Mouse (Mus musculus): ENCODE measurements at regions not wholly inside any gene's neighbourhood (a gene's known extent, or its start where the extent isn't known, plus 50 kb on each side); places are given as distances from the start of the nearest gene placed in this dataset.

DNA sequence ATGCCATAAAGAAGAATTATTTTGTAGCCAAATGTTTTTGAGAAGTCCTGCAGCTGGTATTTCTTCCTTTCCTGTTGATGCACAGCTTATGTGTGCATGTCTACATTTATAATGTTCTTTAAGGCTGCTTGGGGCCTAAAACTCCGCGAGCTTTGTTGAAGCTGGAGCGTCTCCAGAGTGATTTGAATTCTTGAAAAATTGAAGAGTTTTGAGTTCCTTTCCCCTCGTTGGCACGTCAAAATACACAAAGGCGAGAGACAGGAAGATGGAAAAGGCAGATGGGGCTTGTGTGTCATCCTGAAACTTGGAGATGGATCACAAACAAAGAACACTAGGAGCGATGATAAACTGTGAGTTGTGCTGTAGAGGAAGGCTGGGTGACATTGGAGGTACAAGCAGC, 246.2 kb upstream of the Eef2kmt start:
- Histone ChIP-seq H3K27me3 (ENCODE audit: insufficient read depth, low read length) (no peaks in the 10 kb centered on the region), H3K9me3 (replicated peaks) (peaks cover 47% of the 10 kb centered on the region), H3K4me3 (ENCODE audit: low read depth, low read length) (no peak overlapping the region), H3K4me1 (ENCODE audit: insufficient read depth, low read depth, low read length) (no peaks in the 10 kb centered on the region), H3K36me3 (replicated peaks) (no peaks in the 10 kb centered on the region)
- DNase-seq (ENCODE audit: low spot score) (no peak), ATAC-seq (ENCODE audit: extremely low read depth, insufficient number of reproducible peaks, low FRiP score, poor library complexity, severe bottlenecking) (no peak)
- TF ChIP-seq TAL1 (conservative IDR thresholded peaks at IDR 0.05; ENCODE audit: low read depth, low read length): no peak
- TF ChIP-seq GATA1 (IDR thresholded peaks at IDR 0.05; ENCODE audit: borderline replicate concordance, low read length): no peak
- TF ChIP-seq GATA2 (IDR thresholded peaks at IDR 0.05; ENCODE audit: borderline replicate concordance, low read depth, low read length): no peak
- no peak for TF ChIP-seq POLR2AphosphoS5 (IDR thresholded peaks at IDR 0.05; ENCODE audit: insufficient replicate concordance, low read depth, low read length)
- no peak for TF ChIP-seq CTCF (IDR thresholded peaks at IDR 0.05; ENCODE audit: low read depth, low read length)

- Histone ChIP-seq H3K27me3 (ENCODE audit: insufficient read depth, low read length) (no peaks in the 10 kb centered on the region), H3K4me3 (ENCODE audit: low read depth, low read length) (no peak overlapping the region), H3K36me3 (replicated peaks) (no peaks in the 10 kb centered on the region), H3K9me3 (replicated peaks) (peaks cover 33% of the 10 kb centered on the region), H3K4me1 (ENCODE audit: insufficient read depth, low read depth, low read length) (no peaks in the 10 kb centered on the region)
- ATAC-seq (ENCODE audit: extremely low read depth, insufficient number of reproducible peaks, low FRiP score, poor library complexity, severe bottlenecking): no peak
- TF ChIP-seq GATA1 (IDR thresholded peaks at IDR 0.05; ENCODE audit: borderline replicate concordance, low read length) (no peak), POLR2AphosphoS5 (IDR thresholded peaks at IDR 0.05; ENCODE audit: insufficient replicate concordance, low read depth, low read length) (no peak), CTCF (IDR thresholded peaks at IDR 0.05; ENCODE audit: low read depth, low read length) (no peak), GATA2 (IDR thresholded peaks at IDR 0.05; ENCODE audit: borderline replicate concordance, low read depth, low read length) (no peak), TAL1 (conservative IDR thresholded peaks at IDR 0.05; ENCODE audit: low read depth, low read length) (no peak)
- no peak for DNase-seq (ENCODE audit: low spot score)
Observed at GRCm38 (mm10) chr16:5496051-5496685, 240.4 kb upstream of the Eef2kmt start.

DNA sequence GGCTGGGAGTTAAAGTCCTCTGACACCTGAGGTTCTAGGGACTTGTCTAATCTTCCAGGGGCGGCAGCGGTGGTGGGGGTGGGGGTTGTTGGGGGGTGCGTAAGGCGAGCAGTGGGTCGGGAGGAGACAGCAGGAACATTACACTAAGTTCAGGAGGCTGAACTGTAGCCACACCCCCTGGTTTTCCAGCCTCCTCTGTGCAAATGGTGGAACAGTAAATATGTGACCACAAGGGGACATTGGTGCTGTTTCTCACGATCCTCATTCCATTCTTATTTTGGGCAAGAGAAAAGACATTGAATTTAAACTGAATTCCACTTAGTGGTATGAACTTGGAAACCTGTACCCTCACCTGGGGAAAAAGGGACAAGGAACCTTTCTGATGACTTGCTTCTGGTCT, 237.6 kb upstream of the Eef2kmt start:
- no peak overlapping the region for H3K4me3 ChIP-seq (ENCODE audit: low read depth, low read length)
- H3K9me3 ChIP-seq (replicated peaks): peaks cover 16% of the 10 kb centered on the region
- ATAC-seq (ENCODE audit: extremely low read depth, insufficient number of reproducible peaks, low FRiP score, poor library complexity, severe bottlenecking) (no peak), DNase-seq (ENCODE audit: low spot score) (no peak)
- H3K27me3 ChIP-seq (ENCODE audit: insufficient read depth, low read length): no peaks in the 10 kb centered on the region
- TF ChIP-seq CTCF (IDR thresholded peaks at IDR 0.05; ENCODE audit: low read depth, low read length) (no peak), GATA1 (IDR thresholded peaks at IDR 0.05; ENCODE audit: borderline replicate concordance, low read length) (no peak)
- H3K4me1 ChIP-seq (ENCODE audit: insufficient read depth, low read depth, low read length): no peaks in the 10 kb centered on the region
- no peaks in the 10 kb centered on the region for H3K36me3 ChIP-seq (replicated peaks)

GRCm38 (mm10) chr16:5487259-5487658, 231.5 kb upstream of the Eef2kmt start:
- H3K36me3 ChIP-seq (replicated peaks): no peaks in the 10 kb centered on the region
- no peak overlapping the region for H3K4me3 ChIP-seq (ENCODE audit: low read depth, low read length)
- H3K4me1 ChIP-seq (ENCODE audit: insufficient read depth, low read depth, low read length): no peaks in the 10 kb centered on the region
- H3K27me3 ChIP-seq (ENCODE audit: insufficient read depth, low read length): peaks cover 4% of the 10 kb centered on the region; the same call in 1 of the 2 replicates
- DNase-seq (ENCODE audit: low spot score) (no peak), ATAC-seq (ENCODE audit: extremely low read depth, insufficient number of reproducible peaks, low FRiP score, poor library complexity, severe bottlenecking) (no peak)
- TF ChIP-seq TAL1 (conservative IDR thresholded peaks at IDR 0.05; ENCODE audit: low read depth, low read length) (no peak), GATA2 (IDR thresholded peaks at IDR 0.05; ENCODE audit: borderline replicate concordance, low read depth, low read length) (no peak), CTCF (IDR thresholded peaks at IDR 0.05; ENCODE audit: low read depth, low read length) (no peak)
- peaks cover 32% of the 10 kb centered on the region for H3K9me3 ChIP-seq (replicated peaks)

DNA sequence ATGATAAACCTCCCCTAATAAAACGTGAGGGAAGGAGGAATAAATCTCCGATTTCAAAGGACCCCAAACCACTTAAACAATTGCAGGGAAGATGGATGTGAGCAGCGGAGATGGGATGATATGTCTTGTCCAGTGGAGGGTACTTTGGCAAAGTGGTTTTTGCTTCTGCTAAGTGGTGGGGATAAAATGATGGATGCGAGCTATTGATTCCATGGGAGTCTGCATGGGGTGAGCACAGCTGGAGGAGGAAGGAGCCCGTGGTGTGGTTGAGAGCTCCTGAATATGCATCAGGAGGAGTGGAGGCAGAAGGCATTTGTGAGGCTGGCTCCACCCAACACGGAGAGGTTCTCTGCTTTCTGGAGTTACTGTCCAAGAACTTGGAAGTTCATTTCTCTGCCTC, 227.6 kb upstream of the Eef2kmt start:
- DNase-seq (ENCODE audit: low spot score) (no peak), ATAC-seq (ENCODE audit: extremely low read depth, insufficient number of reproducible peaks, low FRiP score, poor library complexity, severe bottlenecking) (no peak)
- Histone ChIP-seq H3K4me1 (ENCODE audit: insufficient read depth, low read depth, low read length) (no peaks in the 10 kb centered on the region), H3K27me3 (ENCODE audit: insufficient read depth, low read length) (peaks cover 4% of the 10 kb centered on the region; the same call in 1 of the 2 replicates), H3K36me3 (replicated peaks) (no peaks in the 10 kb centered on the region), H3K9me3 (replicated peaks) (peaks cover 39% of the 10 kb centered on the region), H3K4me3 (ENCODE audit: low read depth, low read length) (no peak overlapping the region)
- TF ChIP-seq TAL1 (conservative IDR thresholded peaks at IDR 0.05; ENCODE audit: low read depth, low read length): no peak
- TF ChIP-seq GATA1 (IDR thresholded peaks at IDR 0.05; ENCODE audit: borderline replicate concordance, low read length): no peak
- no peak for TF ChIP-seq POLR2AphosphoS5 (IDR thresholded peaks at IDR 0.05; ENCODE audit: insufficient replicate concordance, low read depth, low read length)
- no peak for TF ChIP-seq GATA2 (IDR thresholded peaks at IDR 0.05; ENCODE audit: borderline replicate concordance, low read depth, low read length)
- TF ChIP-seq CTCF (IDR thresholded peaks at IDR 0.05; ENCODE audit: low read depth, low read length): no peak

GRCm38 (mm10) chr16:5480148-5480547, 224.4 kb upstream of the Eef2kmt start:
- DNase-seq (ENCODE audit: low spot score) (no peak), ATAC-seq (ENCODE audit: extremely low read depth, insufficient number of reproducible peaks, low FRiP score, poor library complexity, severe bottlenecking) (no peak)
- H3K9me3 ChIP-seq (replicated peaks): peaks cover 42% of the 10 kb centered on the region
- H3K27me3 ChIP-seq (ENCODE audit: insufficient read depth, low read length): peaks cover 4% of the 10 kb centered on the region; the same call in 1 of the 2 replicates
- H3K36me3 ChIP-seq (replicated peaks): no peaks in the 10 kb centered on the region
- TF ChIP-seq GATA1 (IDR thresholded peaks at IDR 0.05; ENCODE audit: borderline replicate concordance, low read length) (no peak), TAL1 (conservative IDR thresholded peaks at IDR 0.05; ENCODE audit: low read depth, low read length) (no peak), CTCF (IDR thresholded peaks at IDR 0.05; ENCODE audit: low read depth, low read length) (no peak), GATA2 (IDR thresholded peaks at IDR 0.05; ENCODE audit: borderline replicate concordance, low read depth, low read length) (no peak), POLR2AphosphoS5 (IDR thresholded peaks at IDR 0.05; ENCODE audit: insufficient replicate concordance, low read depth, low read length) (no peak)
- H3K4me3 ChIP-seq (ENCODE audit: low read depth, low read length): no peak overlapping the region
- no peaks in the 10 kb centered on the region for H3K4me1 ChIP-seq (ENCODE audit: insufficient read depth, low read depth, low read length)

Data from G1E (cell line).